Mouse (Mus musculus) adrenal gland, adult 8-10 months (tissue): ENCODE results near the gene Mtmr6. TPM values are rescaled to one million over a fixed set of nuclear protein-coding genes. Genes with fewer than 3 reads are reported as not detected.
"Not testable (repeated sequence)": the region's sequence is repeated elsewhere in the genome, so short reads cannot be mapped to it uniquely, and the experiment has no call there.

Experiments
- DNase-seq: peaks from one replicate; pipeline ENCODE4 v3.0.0; 2022
- microRNA-seq, 2 experiments: library from miRNA; unstranded; fragments of <30 nt; microRNA quantifications; one replicate each; pipeline ENCODE4 v1.2.0; 2022
- total RNA-seq, 4 experiments: library from RNA; stranded (reverse); gene quantifications; 2 replicates each; pipeline ENCODE4 v1.2.4; 2022

The Mtmr6 gene
- total RNA-seq, 4 experiments from 2014 or later = 47.6 to 66.7 (median 59.9) TPM

- no peak for DNase-seq
Observed at GRCm38 (mm10) chr14:60295531-60295930, 30.5 kb downstream of the Mtmr6 start.

GRCm38 (mm10) chr14:60300224-60300991, 35.4 kb downstream of the Mtmr6 start:
- no peak for DNase-seq

GRCm38 (mm10) chr14:60301024-60301423, 36.0 kb downstream of the Mtmr6 start:
- no peak for DNase-seq

GRCm38 (mm10) chr14:60302441-60302840, 37.4 kb downstream of the Mtmr6 start:
- DNase-seq = no peak

GRCm38 (mm10) chr14:60304441-60305220, 39.6 kb downstream of the Mtmr6 start:
- DNase-seq = no peak

- DNase-seq = no peak
Observed at GRCm38 (mm10) chr14:60308113-60308512, 43.1 kb downstream of the Mtmr6 start.

- peak; percentile 71 for DNase-seq
Observed at GRCm38 (mm10) chr14:60310691-60311090, 45.7 kb downstream of the Mtmr6 start.

GRCm38 (mm10) chr14:60319231-60319630, 54.2 kb downstream of the Mtmr6 start:
- no peak for DNase-seq

GRCm38 (mm10) chr14:60320813-60321212, 55.8 kb downstream of the Mtmr6 start:
- DNase-seq = no peak

GRCm38 (mm10) chr14:60340001-60340400, 75.0 kb downstream of the Mtmr6 start:
- DNase-seq = not testable (repeated sequence)

GRCm38 (mm10) chr14:60340570-60340969, 75.5 kb downstream of the Mtmr6 start:
- DNase-seq = no peak

- no peak for DNase-seq
Observed at GRCm38 (mm10) chr14:60345326-60345876, 80.4 kb downstream of the Mtmr6 start.

Small RNA genes lying within 50 kb of the gene (microRNA-seq; reads per million reads assigned to microRNA genes)
- 0 reads per million in 2 experiments for gene Mir719

Other genes starting within 250 kb of the Mtmr6 start
- gene Atp8a2, start 68.0 kb upstream of the Mtmr6 start, total RNA-seq = 1 to 10 TPM; 1.1 to 4.7 (median 2.3) TPM
- gene Nupl1, start 13.8 kb upstream of the Mtmr6 start, total RNA-seq = under 1 TPM in 1 of 4 experiments, not detected in 3; 0.12 TPM
- gene Gm49336, start 13.7 kb upstream of the Mtmr6 start, total RNA-seq = 10 to 100 TPM; 33.5 to 38.4 (median 36.6) TPM
- 1 to 10 TPM; 4.4 to 5.9 (median 4.6) TPM for gene Amer2, start 108.0 kb downstream of the Mtmr6 start, total RNA-seq